Mouse (Mus musculus) heart, postnatal 14 days (tissue): Measurements from ENCODE around the gene E2f6. TPM values are rescaled to one million over a fixed set of nuclear protein-coding genes. Genes with fewer than 3 reads are reported as not detected.

Experiments used
- DNase-seq, 2 experiments: peaks; one replicate each; pipeline ENCODE4 v3.0.0; 2021 to 2022
- intact Hi-C: fragments of 180-260 bp; cut with DNase I; formaldehyde crosslinking; loops from one replicate; pipeline ENCODE4 v1.15.1; 2025
- total RNA-seq, 2 experiments: library from RNA; stranded (reverse); gene quantifications; 2 replicates each; pipeline ENCODE4 v1.2.3; 2021

E2f6 gene
- total RNA-seq, 2 experiments from 2014 or later = 57.2 to 60.7 TPM

GRCm38 (mm10) chr12:16869091-16869778, 58.5 kb downstream of the E2f6 start:
- no peak for DNase-seq
- intact Hi-C loops = no loop called here

GRCm38 (mm10) chr12:16869870-16870404, 59.2 kb downstream of the E2f6 start:
- intact Hi-C loops = no loop called here
- no peak for DNase-seq

DNA sequence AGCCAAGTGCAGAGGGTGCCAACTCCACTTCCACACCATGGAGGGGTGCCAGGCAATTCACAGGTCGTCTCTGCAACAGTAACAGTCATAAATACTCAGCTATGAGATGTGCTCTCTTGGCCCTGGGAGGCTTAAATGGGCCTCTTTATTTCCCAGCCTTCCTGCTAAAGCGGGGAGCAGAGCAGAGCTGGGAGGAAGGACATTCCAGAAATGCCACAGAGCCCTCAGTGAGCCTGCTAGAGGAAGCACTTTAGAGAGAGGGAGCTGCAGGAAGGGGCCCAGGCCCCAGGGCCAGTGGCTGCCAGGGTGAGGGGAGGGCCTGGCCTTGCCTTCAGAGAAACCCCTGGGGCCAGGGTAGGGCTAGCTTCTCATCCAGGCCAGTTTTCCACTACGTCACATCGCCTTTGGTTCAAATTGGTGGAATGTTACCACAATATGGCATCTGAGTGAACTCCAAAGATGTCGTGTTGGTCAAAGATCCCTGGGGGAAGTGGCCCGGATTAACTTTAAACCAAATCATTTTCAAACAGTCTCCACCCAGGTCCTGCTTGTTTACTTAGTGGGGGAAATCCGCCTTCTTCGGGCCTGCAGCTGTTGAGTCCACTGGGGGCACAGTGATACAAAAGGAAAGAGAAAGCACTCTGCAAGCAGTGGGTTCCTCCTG, 59.8 kb downstream of the E2f6 start:
- peak; percentile 72 to 83 for DNase-seq
- intact Hi-C loops = no loop called here

- intact Hi-C loops = no loop called here
- DNase-seq = no peak
Observed at GRCm38 (mm10) chr12:16872006-16872405, 61.2 kb downstream of the E2f6 start.

- intact Hi-C loops = no loop called here
- no peak for DNase-seq
Observed at GRCm38 (mm10) chr12:16872926-16873464, 62.2 kb downstream of the E2f6 start.

DNA sequence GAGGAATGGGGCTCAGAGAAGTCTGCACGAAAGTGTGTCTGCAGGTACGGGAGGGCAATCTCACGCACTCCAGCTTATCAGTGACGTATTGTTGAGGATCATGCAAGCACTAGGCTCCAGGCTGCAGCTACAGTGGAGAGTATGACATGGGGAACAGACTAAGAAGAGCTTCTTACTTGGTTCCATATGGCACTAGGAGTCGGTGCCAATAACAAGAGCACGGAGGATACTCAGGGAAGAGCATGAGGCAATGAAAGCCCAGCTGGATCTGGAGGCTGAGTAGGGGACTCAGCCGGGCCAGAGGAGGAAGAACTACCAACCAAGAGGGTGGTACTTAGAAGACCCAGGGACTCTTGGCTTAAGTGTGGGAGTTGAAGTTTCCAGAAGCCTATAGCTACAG, 62.8 kb downstream of the E2f6 start:
- DNase-seq = no peak
- intact Hi-C loops = no loop called here

GRCm38 (mm10) chr12:16874086-16874485, 63.3 kb downstream of the E2f6 start:
- DNase-seq = peak; percentile 38 to 52

GRCm38 (mm10) chr12:16875269-16875668, 64.5 kb downstream of the E2f6 start:
- DNase-seq = no peak
- intact Hi-C loops = no loop called here

More at GRCm38 (mm10) chr12:16874086-16874485, 63.3 kb downstream of the E2f6 start:
- intact Hi-C loops = loop anchor here (1.0 kb wide), 1 partner anchor 20 kb away; the partner anchor contains the start of gene Rock2

- DNase-seq = no peak
- intact Hi-C loops = no loop called here
Observed at GRCm38 (mm10) chr12:16875678-16876077, 64.9 kb downstream of the E2f6 start.

DNA sequence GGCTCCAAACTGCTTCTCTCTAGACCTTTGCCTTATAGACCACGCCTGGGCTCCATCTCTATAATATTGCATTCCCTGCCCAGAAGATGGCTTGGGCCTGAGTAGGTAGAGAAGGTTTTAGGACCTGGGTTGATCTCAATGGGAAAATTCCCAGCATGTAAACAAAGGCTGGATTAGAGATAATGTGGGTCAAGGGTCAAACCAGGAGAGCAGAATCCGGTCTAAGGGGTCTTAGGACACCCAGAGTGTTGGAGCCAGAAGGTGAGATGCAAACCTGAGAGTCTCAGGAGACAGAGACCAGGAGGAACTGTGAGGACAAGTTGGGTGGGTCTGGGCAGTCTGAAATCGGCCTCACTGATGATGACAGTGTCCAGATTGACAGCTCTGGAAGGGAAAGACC, 65.9 kb downstream of the E2f6 start:
- DNase-seq = no peak
- intact Hi-C loops = no loop called here

GRCm38 (mm10) chr12:16877141-16877540, 66.4 kb downstream of the E2f6 start:
- no peak for DNase-seq
- intact Hi-C loops = no loop called here

DNA sequence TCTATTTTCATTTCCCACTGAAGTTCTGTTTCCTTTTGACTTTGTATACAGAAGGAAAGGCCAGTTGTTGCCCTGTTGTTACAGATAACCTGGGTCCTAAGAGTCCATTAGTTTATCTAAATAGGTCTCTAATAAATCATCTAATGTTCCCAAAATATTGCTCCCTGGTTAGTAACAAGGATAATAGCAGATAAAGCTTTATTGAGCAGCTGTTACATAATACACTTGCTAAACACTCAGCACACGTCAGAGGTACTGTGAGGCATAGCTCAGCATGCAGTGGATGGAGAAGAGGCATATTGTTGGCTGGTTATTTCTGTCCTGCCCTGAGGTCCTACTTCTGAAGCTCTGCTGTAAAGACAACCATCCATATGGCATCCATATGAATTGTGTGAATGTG, 66.9 kb downstream of the E2f6 start:
- intact Hi-C loops = no loop called here
- no peak for DNase-seq

GRCm38 (mm10) chr12:16879369-16879768, 68.6 kb downstream of the E2f6 start:
- no peak for DNase-seq
- intact Hi-C loops = no loop called here

DNA sequence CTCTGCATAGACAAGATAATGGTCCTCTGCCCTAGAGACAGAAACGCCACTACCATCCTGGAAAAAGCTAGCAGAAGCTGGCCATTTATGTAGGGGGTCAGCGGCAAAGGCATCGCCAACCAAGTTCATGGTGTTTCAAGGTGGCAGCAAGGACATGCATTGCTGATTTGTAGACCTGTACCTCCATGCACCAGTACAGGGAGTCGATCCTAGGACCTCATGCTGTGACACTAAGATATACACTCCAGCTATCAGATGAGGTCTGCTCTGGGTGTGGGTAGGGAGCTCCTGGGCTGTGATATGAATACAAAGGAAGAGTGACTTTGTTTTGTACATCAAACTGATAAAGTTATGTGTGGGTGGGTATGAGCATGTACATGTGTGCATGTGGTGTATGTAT, 69.3 kb downstream of the E2f6 start:
- intact Hi-C loops = no loop called here
- no peak for DNase-seq

- intact Hi-C loops = no loop called here
- no peak for DNase-seq
Observed at GRCm38 (mm10) chr12:16882442-16882841, 71.7 kb downstream of the E2f6 start.

DNA sequence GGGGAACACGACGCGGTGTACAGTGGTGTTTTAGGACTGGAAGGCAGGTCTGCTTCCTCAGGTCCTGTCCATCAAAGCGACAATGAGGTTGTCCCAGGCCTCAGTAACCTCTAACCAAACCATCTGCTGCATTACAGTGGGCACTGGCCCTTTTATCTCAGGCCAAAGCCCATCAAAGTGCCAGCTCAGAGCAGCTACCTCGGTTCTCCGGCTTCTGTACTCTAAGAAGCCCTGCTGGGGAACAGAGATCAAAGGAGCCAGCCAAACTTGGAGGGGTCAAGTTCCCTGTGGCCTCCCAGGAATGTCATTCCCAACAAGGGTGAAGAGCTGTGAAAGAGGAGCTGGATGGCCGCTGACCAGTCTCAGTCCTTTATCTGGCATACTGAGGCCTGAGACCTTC, 72.3 kb downstream of the E2f6 start:
- DNase-seq = no peak
- intact Hi-C loops = no loop called here

DNA sequence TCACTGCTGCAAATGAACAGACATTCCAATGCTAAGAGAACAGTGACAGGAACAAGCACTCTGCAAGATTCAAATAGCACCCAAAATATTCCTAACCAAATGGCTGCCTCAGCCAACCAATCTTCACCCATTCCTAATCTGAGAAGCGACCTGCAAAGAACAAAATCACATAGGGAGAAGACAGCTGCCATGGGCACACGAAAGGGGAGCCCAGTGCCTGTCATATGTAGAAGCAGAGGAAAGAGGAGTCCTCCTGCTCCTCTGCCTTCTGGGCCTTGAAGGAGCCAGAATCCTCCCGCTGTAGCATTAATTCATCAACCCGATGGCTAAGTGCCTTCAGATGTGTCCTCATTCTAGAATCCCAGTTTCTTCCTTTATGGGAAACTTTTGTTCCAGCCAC, 73.8 kb downstream of the E2f6 start:
- intact Hi-C loops = no loop called here

DNA sequence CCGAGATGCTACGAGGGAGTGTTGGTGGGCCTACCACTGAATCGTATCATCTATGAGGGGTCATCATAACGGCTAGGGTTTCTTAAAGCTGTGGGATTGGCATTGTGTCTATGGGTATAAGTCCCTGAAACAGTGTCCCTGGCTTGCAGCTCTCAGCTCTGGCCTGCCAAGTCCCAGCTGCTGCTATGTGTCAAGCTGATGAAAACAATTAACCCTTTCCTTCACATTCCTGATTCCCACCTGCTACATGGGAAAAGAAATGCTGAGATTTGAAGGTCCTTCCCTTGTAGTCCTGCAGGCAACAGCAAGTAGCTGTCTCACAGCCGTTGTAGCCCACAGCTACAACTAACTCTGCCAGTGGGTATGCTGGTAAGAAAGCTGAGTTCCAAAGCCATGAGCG, 75.6 kb downstream of the E2f6 start:
- intact Hi-C loops = no loop called here
- no peak for DNase-seq

More for the DNA sequence above, 73.8 kb downstream of the E2f6 start:
- DNase-seq = no peak
